Mouse (Mus musculus) testis, postnatal 10 days (tissue): ENCODE measurements around the gene Sh3kbp1.

ENCODE experiments used
- DNase-seq: peaks from one replicate; pipeline ENCODE4 v3.0.0; 2021; ENCODE audit warnings: low spot score

The Sh3kbp1 gene

GRCm38 (mm10) chrX:159744035-159744434, 117.0 kb downstream of the Sh3kbp1 start:
- no peak for DNase-seq

- DNase-seq: no peak
Observed at GRCm38 (mm10) chrX:159744620-159745019, 117.5 kb downstream of the Sh3kbp1 start.

- DNase-seq: peak; percentile 51
Observed at GRCm38 (mm10) chrX:159751834-159752233, 124.8 kb downstream of the Sh3kbp1 start.

- DNase-seq: no peak
Observed at GRCm38 (mm10) chrX:159756261-159756660, 129.2 kb downstream of the Sh3kbp1 start.

GRCm38 (mm10) chrX:159756901-159757821, 130.1 kb downstream of the Sh3kbp1 start:
- DNase-seq: no peak

GRCm38 (mm10) chrX:159757854-159758540, 130.9 kb downstream of the Sh3kbp1 start:
- DNase-seq: no peak

- DNase-seq: no peak
Observed at GRCm38 (mm10) chrX:159763801-159764200, 136.7 kb downstream of the Sh3kbp1 start.

- DNase-seq: no peak
Observed at GRCm38 (mm10) chrX:159765850-159766249, 138.8 kb downstream of the Sh3kbp1 start.

- DNase-seq: no peak
Observed at GRCm38 (mm10) chrX:159769005-159769404, 141.9 kb downstream of the Sh3kbp1 start.

GRCm38 (mm10) chrX:159769773-159770172, 142.7 kb downstream of the Sh3kbp1 start:
- DNase-seq: no peak

- DNase-seq: no peak
Observed at GRCm38 (mm10) chrX:159772137-159772536, 145.1 kb downstream of the Sh3kbp1 start.

- DNase-seq: no peak
Observed at GRCm38 (mm10) chrX:159775042-159775441, 148.0 kb downstream of the Sh3kbp1 start.

- no peak for DNase-seq
Observed at GRCm38 (mm10) chrX:159778787-159779186, 151.7 kb downstream of the Sh3kbp1 start.

- no peak for DNase-seq
Observed at GRCm38 (mm10) chrX:159790516-159790915, 163.4 kb downstream of the Sh3kbp1 start.

- no peak for DNase-seq
Observed at GRCm38 (mm10) chrX:159795603-159796002, 168.5 kb downstream of the Sh3kbp1 start.

- DNase-seq: no peak
Observed at GRCm38 (mm10) chrX:159804371-159804770, 177.3 kb downstream of the Sh3kbp1 start.

GRCm38 (mm10) chrX:159809510-159809909, 182.4 kb downstream of the Sh3kbp1 start:
- no peak for DNase-seq

- DNase-seq: no peak
Observed at GRCm38 (mm10) chrX:159810469-159810868, 183.4 kb downstream of the Sh3kbp1 start.

- DNase-seq: no peak
Observed at GRCm38 (mm10) chrX:159817508-159817907, 190.4 kb downstream of the Sh3kbp1 start.

- no peak for DNase-seq
Observed at GRCm38 (mm10) chrX:159828135-159828534, 201.1 kb downstream of the Sh3kbp1 start.

GRCm38 (mm10) chrX:159829192-159829852, 202.2 kb downstream of the Sh3kbp1 start:
- DNase-seq: no peak

- no peak for DNase-seq
Observed at GRCm38 (mm10) chrX:159831176-159831575, 204.1 kb downstream of the Sh3kbp1 start.

GRCm38 (mm10) chrX:159835239-159835638, 208.2 kb downstream of the Sh3kbp1 start:
- DNase-seq: no peak
